Mouse (Mus musculus) forebrain, embryonic 13.5 days (tissue): ENCODE results near the gene Ppm1e. TPM values are rescaled to one million over a fixed set of nuclear protein-coding genes. Genes with fewer than 3 reads are reported as not detected.

Experiments
- ATAC-seq: fragments of 200-750 bp; cut with Nextera tagmentation; 2 replicates; pipeline ENCODE4 v1.8.0; 2017
- H3K27ac ChIP-seq: fragments of 300-500 bp; sonication (generic); 2 replicates; pipeline ENCODE4 v1.5.1; 2015; ENCODE audit warnings: inconsistent platforms, mild to moderate bottlenecking, moderate library complexity
- H3K27me3 ChIP-seq: fragments of 300-500 bp; sonication (generic); 2 replicates; pipeline ENCODE4 v1.6.1; 2015; ENCODE audit warnings: mild to moderate bottlenecking, inconsistent platforms
- H3K36me3 ChIP-seq: fragments of 300-500 bp; sonication (generic); 2 replicates; pipeline ENCODE4 v1.6.1; 2015; ENCODE audit warnings: mild to moderate bottlenecking, inconsistent platforms; ENCODE audit not compliant: poor library complexity, severe bottlenecking
- H3K4me1 ChIP-seq: fragments of 300-500 bp; sonication (generic); 2 replicates; pipeline ENCODE4 v1.6.1; 2015; ENCODE audit warnings: inconsistent platforms
- H3K4me2 ChIP-seq: fragments of 300-500 bp; sonication (generic); 2 replicates; pipeline ENCODE4 v1.6.1; 2015; ENCODE audit warnings: inconsistent platforms, mild to moderate bottlenecking, moderate library complexity
- H3K4me3 ChIP-seq: fragments of 300-500 bp; sonication (generic); 2 replicates; pipeline ENCODE4 v1.5.1; 2015; ENCODE audit warnings: mild to moderate bottlenecking, inconsistent platforms
- H3K9ac ChIP-seq: fragments of 300-500 bp; sonication (generic); 2 replicates; pipeline ENCODE4 v1.6.1; 2015; ENCODE audit warnings: mild to moderate bottlenecking, inconsistent platforms
- H3K9me3 ChIP-seq: fragments of 300-500 bp; sonication (generic); replicated peaks from 2 replicates; pipeline ENCODE4 v1.6.1; 2016; ENCODE audit warnings: inconsistent platforms
- WGBS: fragments of 180-500 bp; shearing (Covaris S2); methylation state at CpG from one replicate; pipeline ENCODE4 v1.1.7; 2015; 5-methylcytosine and 5-hydroxymethylcytosine counted together
- polyA plus RNA-seq: library from polyadenylated mRNA; unstranded; fragments of >200 nt; fragmentation: Nextera tagmentation; extraction: Ambion mirVana; gene quantifications from 2 replicates; pipeline ENCODE4 v1.2.1, GENCODE M21; 2015

Gene Ppm1e
- polyA plus RNA-seq, 1 experiment from 2014 or later, result 17.4 TPM

DNA sequence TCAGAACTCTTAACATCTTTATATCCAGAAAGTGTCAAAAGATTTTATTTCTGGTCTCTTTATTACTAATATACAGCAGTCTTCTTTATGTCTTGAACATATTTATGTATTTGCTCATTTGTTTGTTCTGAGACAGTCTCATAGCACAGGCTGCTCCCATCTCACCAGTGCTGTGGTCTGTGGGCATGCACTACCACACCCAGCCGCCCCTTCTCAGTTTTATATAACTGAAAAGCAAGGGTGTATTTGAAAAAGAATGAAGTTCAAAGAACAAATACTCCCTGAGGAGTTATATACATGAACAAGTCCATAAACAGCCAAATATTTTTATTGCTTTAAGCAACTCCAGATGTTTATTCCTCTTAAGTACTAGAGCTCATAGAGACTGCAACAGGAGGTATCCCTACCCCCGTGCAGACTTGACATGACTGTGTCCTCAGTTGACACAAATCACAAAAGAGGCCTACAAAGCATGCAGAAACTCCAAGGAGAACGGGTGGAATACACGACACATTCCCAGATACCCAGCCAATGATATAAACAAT, 112.6 kb downstream of the Ppm1e start:
- WGBS, result 81% methylated on average over 4 of the region's 4 CpGs
- no peaks in the 10 kb centered on the region for H3K27me3 ChIP-seq
- H3K9ac ChIP-seq, result no peak overlapping the region
- no peak for ATAC-seq
- peaks cover 21% of the 10 kb centered on the region for H3K4me1 ChIP-seq
- no peak overlapping the region for H3K4me2 ChIP-seq
- no peak overlapping the region for H3K27ac ChIP-seq
- no peak overlapping the region for H3K4me3 ChIP-seq
- no peaks in the 10 kb centered on the region for H3K9me3 ChIP-seq
- H3K36me3 ChIP-seq, result no peaks in the 10 kb centered on the region; the same call in 1 of the 2 replicates

DNA sequence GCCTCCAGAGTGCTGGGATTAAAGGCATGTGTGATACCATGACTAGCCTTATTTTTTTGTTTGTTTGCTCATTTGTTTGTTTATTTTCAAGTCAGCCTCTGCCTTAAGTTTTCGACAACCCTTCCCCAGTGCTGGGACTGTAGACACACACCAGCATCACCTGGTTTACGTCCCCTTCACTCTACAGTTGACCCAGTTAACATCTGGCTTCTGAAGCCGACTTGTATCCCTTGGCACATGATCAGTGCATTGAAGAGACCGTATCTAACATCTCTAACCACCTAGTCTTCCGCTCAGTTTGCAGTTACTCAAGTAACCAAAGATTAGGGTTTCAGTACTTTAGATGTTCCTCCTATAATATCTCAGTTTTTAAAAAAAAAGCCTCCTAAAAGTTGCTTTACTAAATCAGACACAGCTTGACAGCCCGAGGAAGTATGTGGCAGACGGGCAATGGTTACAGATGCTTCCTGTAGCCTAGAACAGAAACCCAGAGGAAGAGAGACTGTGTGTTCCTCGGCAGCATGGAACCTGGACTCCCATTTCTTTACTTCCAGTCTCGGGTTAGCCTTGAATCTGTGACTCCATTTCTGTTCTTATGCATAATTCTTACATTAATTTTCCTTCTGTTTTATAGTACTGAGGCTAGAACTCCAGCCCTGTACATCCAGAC, 113.5 kb downstream of the Ppm1e start:
- no peak overlapping the region for H3K27ac ChIP-seq
- ATAC-seq, result no peak
- H3K4me2 ChIP-seq, result no peak overlapping the region
- no peaks in the 10 kb centered on the region for H3K9me3 ChIP-seq
- H3K9ac ChIP-seq, result no peak overlapping the region
- no peaks in the 10 kb centered on the region for H3K27me3 ChIP-seq
- peaks cover 21% of the 10 kb centered on the region for H3K4me1 ChIP-seq
- 93% methylated on average over 9 of the region's 9 CpGs for WGBS
- no peak overlapping the region for H3K4me3 ChIP-seq
- H3K36me3 ChIP-seq, result peaks cover 8% of the 10 kb centered on the region

DNA sequence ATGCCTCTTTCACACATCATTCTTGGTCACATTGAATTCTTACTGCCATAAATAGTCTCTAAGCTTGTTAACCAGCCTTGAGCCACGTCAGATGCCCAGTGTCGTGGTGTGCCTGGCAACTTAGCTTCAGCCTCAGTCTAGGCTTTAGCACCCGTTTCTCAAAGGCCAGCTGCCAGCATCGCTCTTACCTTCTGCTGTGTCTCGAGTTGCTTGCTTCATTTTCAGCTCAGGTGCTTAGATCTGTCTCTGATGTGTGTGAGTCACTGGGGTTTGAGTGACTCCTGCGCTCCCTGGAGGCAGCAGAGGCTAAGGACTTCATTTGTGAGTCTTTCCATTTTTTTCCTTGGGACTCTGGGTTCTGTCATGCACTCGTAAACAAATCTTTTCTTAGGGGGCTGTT, 117.6 kb downstream of the Ppm1e start:
- no peak for ATAC-seq

DNA sequence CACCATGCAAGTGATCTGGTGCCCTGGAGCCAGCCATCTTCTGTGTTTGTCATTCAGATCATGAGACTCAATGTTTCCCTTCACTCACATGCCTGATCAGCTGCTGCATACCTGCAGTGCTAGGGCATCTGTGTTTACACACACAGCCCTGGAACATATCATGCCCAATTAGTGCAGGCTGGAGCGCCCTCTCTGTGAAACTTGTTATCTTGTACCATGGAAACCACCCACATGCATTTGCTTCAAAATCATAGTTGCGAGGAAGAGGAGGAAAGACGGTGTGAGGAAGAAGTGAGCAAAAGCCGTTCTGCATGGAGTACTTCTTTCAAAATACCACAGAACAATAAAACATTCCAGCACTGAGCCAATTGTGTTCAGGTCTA, 118.0 kb downstream of the Ppm1e start:
- no peaks in the 10 kb centered on the region for H3K27me3 ChIP-seq
- H3K36me3 ChIP-seq, result peaks cover 29% of the 10 kb centered on the region
- H3K9ac ChIP-seq, result no peak overlapping the region
- ATAC-seq, result no peak
- H3K9me3 ChIP-seq, result no peaks in the 10 kb centered on the region
- H3K27ac ChIP-seq, result no peak overlapping the region
- peaks cover 3% of the 10 kb centered on the region; the same call in 1 of the 2 replicates for H3K4me1 ChIP-seq
- 90% methylated on average over 4 of the region's 4 CpGs for WGBS
- H3K4me3 ChIP-seq, result no peak overlapping the region
- H3K4me2 ChIP-seq, result no peak overlapping the region

More for the DNA sequence above, 117.6 kb downstream of the Ppm1e start:
- 83% methylated on average over 7 of the region's 7 CpGs for WGBS
- Histone ChIP-seq H3K27ac (no peak overlapping the region), H3K4me3 (no peak overlapping the region), H3K9me3 (no peaks in the 10 kb centered on the region), H3K9ac (no peak overlapping the region), H3K36me3 (peaks cover 29% of the 10 kb centered on the region), H3K27me3 (no peaks in the 10 kb centered on the region), H3K4me2 (no peak overlapping the region), H3K4me1 (peaks cover 3% of the 10 kb centered on the region; the same call in 1 of the 2 replicates)

DNA sequence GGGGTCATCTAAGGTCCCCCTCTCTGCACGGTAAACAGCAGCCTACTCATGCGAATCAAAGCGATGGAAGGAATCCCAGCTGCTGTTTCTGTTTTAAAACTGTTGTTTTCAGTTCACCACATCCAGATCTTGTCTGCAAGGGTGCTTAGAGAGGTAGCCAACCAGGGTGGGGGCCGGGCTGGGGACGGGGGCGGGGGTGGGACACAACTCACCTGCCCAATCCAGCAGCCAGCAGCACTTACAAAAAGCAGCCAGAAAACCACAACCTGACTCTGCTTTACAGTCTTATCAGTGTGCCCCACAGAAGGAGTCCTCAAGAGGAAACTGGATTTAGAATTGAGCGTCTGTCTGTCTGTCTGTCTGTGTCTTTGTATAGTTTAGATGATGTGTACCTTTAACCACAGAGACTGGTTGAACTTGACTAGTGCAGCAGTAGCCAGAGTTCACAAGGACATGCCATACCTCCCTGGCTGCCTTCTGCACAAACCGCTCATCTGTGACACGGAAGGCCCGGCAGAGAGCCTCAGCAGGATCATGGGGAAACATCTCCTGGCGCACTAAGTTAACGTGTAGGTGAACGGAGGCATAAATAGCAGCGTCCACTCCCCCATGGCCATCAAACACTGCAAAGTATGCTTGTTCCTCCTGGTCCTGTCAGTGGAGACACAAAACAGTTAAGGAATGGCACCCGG, 118.5 kb downstream of the Ppm1e start:
- H3K4me2 ChIP-seq, result no peak overlapping the region
- WGBS, result 91% methylated on average over 15 of the region's 15 CpGs

DNA sequence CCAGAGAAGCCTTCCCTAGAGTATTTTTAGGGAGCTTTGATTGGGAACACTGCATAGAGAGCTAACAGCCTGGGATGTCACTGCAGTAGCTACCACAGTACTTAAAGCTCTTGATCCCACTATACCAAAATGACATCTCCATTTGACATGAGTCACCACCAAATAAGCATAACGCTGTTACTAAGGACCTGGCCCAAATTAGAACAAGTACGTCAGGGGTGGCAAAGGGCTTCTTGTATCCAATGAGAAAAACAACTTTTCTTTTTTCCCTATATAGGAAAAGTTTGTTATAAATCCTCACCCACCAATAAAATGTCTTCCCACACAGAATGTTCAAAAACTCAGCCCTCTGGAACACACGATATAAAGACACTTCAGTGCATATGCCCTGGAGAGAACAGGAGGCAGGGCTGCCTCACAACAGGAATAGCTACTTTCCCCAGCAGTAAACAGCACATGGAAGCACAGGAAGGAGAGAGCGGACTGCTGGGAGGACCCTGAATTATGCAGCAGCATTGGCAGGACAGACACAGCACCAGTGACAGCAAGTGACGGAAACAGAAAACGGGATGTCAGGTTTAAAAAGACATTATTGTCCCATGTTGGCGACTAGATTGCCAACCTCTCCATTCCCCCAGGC, 119.8 kb downstream of the Ppm1e start:
- H3K9ac ChIP-seq, result no peak overlapping the region
- peaks cover 3% of the 10 kb centered on the region; the same call in 1 of the 2 replicates for H3K4me1 ChIP-seq
- no peak overlapping the region for H3K27ac ChIP-seq
- H3K36me3 ChIP-seq, result peaks cover 41% of the 10 kb centered on the region
- WGBS, result 80% methylated on average over 7 of the region's 7 CpGs
- H3K4me2 ChIP-seq, result no peak overlapping the region
- ATAC-seq, result no peak
- no peak overlapping the region for H3K4me3 ChIP-seq
- no peaks in the 10 kb centered on the region for H3K27me3 ChIP-seq
- H3K9me3 ChIP-seq, result no peaks in the 10 kb centered on the region

More for the DNA sequence above, 118.5 kb downstream of the Ppm1e start:
- ATAC-seq, result no peak
- no peaks in the 10 kb centered on the region for H3K9me3 ChIP-seq
- no peak overlapping the region for H3K27ac ChIP-seq
- H3K9ac ChIP-seq, result no peak overlapping the region
- H3K4me3 ChIP-seq, result no peak overlapping the region
- no peaks in the 10 kb centered on the region for H3K27me3 ChIP-seq
- peaks cover 33% of the 10 kb centered on the region for H3K36me3 ChIP-seq
- H3K4me1 ChIP-seq, result peaks cover 3% of the 10 kb centered on the region; the same call in 1 of the 2 replicates

DNA sequence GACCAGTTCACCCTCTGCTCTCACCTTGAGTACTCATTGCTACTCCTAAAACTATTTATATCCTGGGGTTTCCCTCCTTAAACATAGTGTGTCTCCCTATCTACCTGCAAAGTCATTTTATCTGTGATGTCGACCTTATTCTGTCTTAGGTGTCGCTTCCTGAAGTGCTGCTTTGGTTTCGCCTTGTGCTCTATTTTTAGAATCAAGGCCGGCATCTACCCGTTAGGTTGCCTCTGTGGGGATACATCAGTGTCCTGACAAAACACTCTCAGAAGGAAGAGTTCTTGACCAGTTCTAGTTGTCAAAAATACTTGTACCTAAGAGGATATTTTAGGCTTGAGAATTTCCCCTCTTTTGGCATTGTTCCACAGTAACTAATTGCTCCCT, 123.3 kb downstream of the Ppm1e start:
- H3K4me3 ChIP-seq, result no peak overlapping the region
- no peaks in the 10 kb centered on the region for H3K4me1 ChIP-seq
- H3K4me2 ChIP-seq, result no peak overlapping the region
- WGBS, result 85% methylated on average over 5 of the region's 5 CpGs
- H3K9ac ChIP-seq, result no peak overlapping the region
- no peaks in the 10 kb centered on the region for H3K27me3 ChIP-seq
- H3K36me3 ChIP-seq, result peaks cover 62% of the 10 kb centered on the region
- H3K27ac ChIP-seq, result no peak overlapping the region
- no peaks in the 10 kb centered on the region for H3K9me3 ChIP-seq
- ATAC-seq, result no peak

DNA sequence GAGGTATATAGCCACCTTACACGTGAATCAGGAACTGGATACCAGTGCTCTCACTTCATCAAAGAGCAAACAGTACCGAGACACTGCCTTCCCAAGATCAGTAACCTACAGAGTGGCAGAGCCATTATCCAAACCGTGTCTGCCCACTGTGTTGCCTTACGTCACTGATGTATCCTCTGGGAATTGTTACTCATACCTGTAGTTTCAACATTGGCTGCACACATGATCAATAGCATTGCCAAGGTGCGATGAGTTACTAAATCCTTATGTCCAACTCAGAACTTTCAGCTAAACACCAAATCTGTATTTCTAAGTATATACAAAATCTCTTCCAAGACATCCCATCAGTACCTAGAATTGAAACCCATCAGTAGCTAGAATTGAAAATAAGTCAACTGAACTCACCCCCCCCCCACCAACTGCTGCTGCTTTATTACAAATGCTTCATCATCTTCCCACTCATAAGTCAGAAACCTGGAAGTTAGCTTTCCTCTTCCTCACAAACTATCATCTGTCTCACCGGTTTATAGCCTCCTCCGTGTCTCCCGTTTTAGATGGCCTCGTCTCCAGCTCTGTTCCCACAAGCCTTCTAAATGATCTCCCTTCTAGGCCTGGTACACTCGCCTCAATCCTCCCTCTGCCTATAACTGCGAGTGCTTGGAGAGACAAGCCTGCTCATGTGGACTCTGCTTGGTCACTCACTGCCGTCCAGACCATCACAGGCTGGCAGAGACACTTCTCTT, 123.9 kb downstream of the Ppm1e start:
- no peak overlapping the region for H3K9ac ChIP-seq
- H3K9me3 ChIP-seq, result no peaks in the 10 kb centered on the region
- no peaks in the 10 kb centered on the region for H3K27me3 ChIP-seq
- no peak overlapping the region for H3K27ac ChIP-seq
- H3K4me3 ChIP-seq, result no peak overlapping the region
- peaks cover 60% of the 10 kb centered on the region for H3K36me3 ChIP-seq
- WGBS, result 93% methylated on average over 12 of the region's 12 CpGs
- no peak overlapping the region for H3K4me2 ChIP-seq
- no peak for ATAC-seq
- no peaks in the 10 kb centered on the region for H3K4me1 ChIP-seq

DNA sequence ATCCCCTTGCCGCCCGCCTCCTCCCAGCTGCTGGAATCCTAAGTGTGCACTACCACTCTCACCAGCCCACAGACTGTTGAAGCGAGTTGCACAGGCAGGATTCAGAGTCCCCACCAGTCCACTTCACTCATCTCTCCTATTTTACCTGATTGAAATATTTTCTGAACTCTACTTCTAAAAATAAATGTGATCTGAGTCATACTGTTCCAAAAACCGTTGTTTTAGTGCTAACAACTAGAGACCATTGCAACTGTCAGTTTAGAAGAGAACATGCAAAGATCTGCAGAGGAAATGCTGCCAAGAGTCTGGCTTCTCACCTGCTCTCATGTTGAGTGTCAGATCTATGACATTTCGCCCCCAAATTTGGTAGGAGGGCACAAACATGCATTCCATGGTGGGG, 125.4 kb downstream of the Ppm1e start:
- no peak overlapping the region for H3K9ac ChIP-seq
- peaks cover 56% of the 10 kb centered on the region for H3K36me3 ChIP-seq
- no peak for ATAC-seq
- H3K9me3 ChIP-seq, result no peaks in the 10 kb centered on the region
- no peak overlapping the region for H3K4me3 ChIP-seq
- WGBS, result 93% methylated on average over 5 of the region's 5 CpGs
- no peak overlapping the region for H3K4me2 ChIP-seq
- no peaks in the 10 kb centered on the region for H3K4me1 ChIP-seq
- H3K27me3 ChIP-seq, result no peaks in the 10 kb centered on the region
- H3K27ac ChIP-seq, result no peak overlapping the region

DNA sequence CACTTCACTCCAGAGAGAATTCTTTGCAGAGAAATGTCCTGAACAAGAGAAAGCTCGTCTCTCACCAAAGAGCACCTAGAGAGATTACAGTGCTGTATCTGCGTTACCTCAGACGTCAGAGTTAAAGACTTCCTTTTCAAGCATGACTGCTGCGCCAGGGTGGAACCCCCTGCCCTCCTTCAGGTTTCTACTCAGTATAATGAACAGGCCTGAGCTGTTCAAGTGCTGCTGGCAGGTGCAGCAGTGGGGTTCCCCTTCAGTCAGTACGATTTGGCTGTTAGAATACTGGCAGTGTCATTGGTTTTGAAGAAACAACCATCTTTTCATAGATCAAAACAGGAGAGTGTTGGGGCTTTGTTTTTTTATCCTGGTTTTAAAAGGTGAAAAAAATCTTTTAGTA, 131.8 kb downstream of the Ppm1e start:
- 82% methylated on average over 5 of the region's 5 CpGs for WGBS
- H3K27ac ChIP-seq, result no peak overlapping the region
- H3K27me3 ChIP-seq, result no peaks in the 10 kb centered on the region
- no peak overlapping the region for H3K4me2 ChIP-seq
- H3K9ac ChIP-seq, result no peak overlapping the region
- ATAC-seq, result no peak
- peaks cover 56% of the 10 kb centered on the region for H3K36me3 ChIP-seq
- H3K4me1 ChIP-seq, result no peaks in the 10 kb centered on the region
- H3K9me3 ChIP-seq, result no peaks in the 10 kb centered on the region
- no peak overlapping the region for H3K4me3 ChIP-seq

DNA sequence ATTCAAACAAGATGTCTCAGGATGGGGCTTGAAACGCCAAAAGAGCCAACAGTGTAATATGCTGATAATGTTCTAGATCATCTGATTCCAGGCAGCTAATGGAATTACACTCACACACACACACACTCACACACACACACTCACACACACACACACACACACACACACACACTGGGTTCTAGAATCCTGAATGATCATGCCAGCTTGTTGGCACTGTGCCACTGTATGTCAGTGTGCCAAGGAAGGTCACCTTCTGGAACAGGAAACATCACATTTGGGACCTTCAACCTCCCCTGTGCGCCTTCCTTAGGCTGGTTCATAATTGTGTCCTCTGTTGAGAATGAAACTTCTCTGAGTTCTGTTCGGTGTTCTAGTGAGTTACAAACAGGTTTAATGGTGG, 136.1 kb downstream of the Ppm1e start:
- ATAC-seq, result no peak
- H3K9ac ChIP-seq, result no peak overlapping the region
- no peaks in the 10 kb centered on the region for H3K27me3 ChIP-seq
- no peak overlapping the region for H3K27ac ChIP-seq
- H3K4me1 ChIP-seq, result no peaks in the 10 kb centered on the region
- H3K4me2 ChIP-seq, result no peak overlapping the region
- WGBS, result 96% methylated on average over 3 of the region's 3 CpGs
- peaks cover 57% of the 10 kb centered on the region for H3K36me3 ChIP-seq
- H3K4me3 ChIP-seq, result no peak overlapping the region
- H3K9me3 ChIP-seq, result no peaks in the 10 kb centered on the region

DNA sequence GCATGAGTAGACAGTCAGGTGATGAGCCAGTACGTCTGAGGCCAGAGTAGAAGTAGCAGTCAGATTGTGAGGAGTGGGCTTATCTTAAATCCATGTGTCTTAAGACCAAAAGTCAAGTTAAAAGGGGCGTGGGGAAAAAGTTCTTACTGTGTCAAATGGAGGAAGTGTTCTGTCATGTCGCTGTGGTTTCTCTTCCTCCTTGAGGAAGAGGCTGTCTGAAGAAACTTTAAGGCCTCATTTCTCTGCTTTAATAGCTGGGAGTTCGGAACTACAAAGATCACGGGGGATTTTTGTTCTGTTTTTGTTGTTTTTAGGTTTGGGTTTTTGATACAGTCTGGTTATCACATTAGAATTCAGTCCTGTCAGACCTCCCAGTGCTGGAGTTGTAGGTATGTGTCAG, 146.5 kb downstream of the Ppm1e start:
- Histone ChIP-seq H3K9ac (no peak overlapping the region), H3K9me3 (no peaks in the 10 kb centered on the region), H3K4me2 (no peak overlapping the region), H3K4me3 (no peak overlapping the region), H3K27ac (no peak overlapping the region), H3K36me3 (peaks cover 47% of the 10 kb centered on the region), H3K27me3 (no peaks in the 10 kb centered on the region), H3K4me1 (no peaks in the 10 kb centered on the region)
- ATAC-seq, result no peak
- 86% methylated on average over 5 of the region's 5 CpGs for WGBS
